Mouse (Mus musculus) neural tube, embryonic 15.5 days (tissue): ENCODE measurements around the gene D1Pas1. TPM values are rescaled to one million over a fixed set of nuclear protein-coding genes. Genes with fewer than 3 reads are reported as not detected.
A peak's percentile ranks its signal among the peaks of the same experiment; 100 is the strongest.

Experiments
- ATAC-seq: fragments of 200-750 bp; cut with Nextera tagmentation; 2 replicates; pipeline ENCODE4 v1.8.0; 2017; ENCODE audit warnings: mild to moderate bottlenecking, moderate TSS enrichment, moderate library complexity; ENCODE audit not compliant: low FRiP score
- H3K27ac ChIP-seq: fragments of 300-500 bp; sonication (generic); replicated peaks from 2 replicates; pipeline ENCODE4 v1.5.1; 2015; ENCODE audit warnings: mild to moderate bottlenecking, inconsistent platforms
- H3K27me3 ChIP-seq: fragments of 300-500 bp; sonication (generic); replicated peaks from 2 replicates; pipeline ENCODE4 v1.6.1; 2015; ENCODE audit warnings: inconsistent platforms
- H3K36me3 ChIP-seq: fragments of 300-500 bp; sonication (generic); 2 replicates; pipeline ENCODE4 v1.6.1; 2015; ENCODE audit warnings: inconsistent platforms
- H3K4me1 ChIP-seq: fragments of 300-500 bp; sonication (generic); 2 replicates; pipeline ENCODE4 v1.6.1; 2015; ENCODE audit warnings: inconsistent platforms
- H3K4me2 ChIP-seq: fragments of 300-500 bp; sonication (generic); 2 replicates; pipeline ENCODE4 v1.6.1; 2015; ENCODE audit warnings: inconsistent platforms, mild to moderate bottlenecking, moderate library complexity
- H3K4me3 ChIP-seq: fragments of 300-500 bp; sonication (generic); replicated peaks from 2 replicates; pipeline ENCODE4 v1.5.1; 2015; ENCODE audit warnings: mild to moderate bottlenecking, inconsistent platforms
- H3K9ac ChIP-seq: fragments of 300-500 bp; sonication (generic); replicated peaks from 2 replicates; pipeline ENCODE4 v1.6.1; 2015; ENCODE audit warnings: mild to moderate bottlenecking, inconsistent platforms
- H3K9me3 ChIP-seq: fragments of 300-500 bp; sonication (generic); replicated peaks from 2 replicates; pipeline ENCODE4 v1.6.1; 2016; ENCODE audit warnings: inconsistent platforms
- WGBS: fragments of 180-500 bp; shearing (Covaris S2); methylation state at CpG from one replicate; pipeline ENCODE4 v1.1.7; 2015; ENCODE audit warnings: mixed read lengths; 5-methylcytosine and 5-hydroxymethylcytosine counted together
- polyA plus RNA-seq: library from polyadenylated mRNA; unstranded; fragments of >200 nt; fragmentation: Nextera tagmentation; extraction: Ambion mirVana; gene quantifications from 2 replicates; pipeline ENCODE4 v1.2.1, GENCODE M21; 2015

Gene D1Pas1
- polyA plus RNA-seq = 0.12 and 0.13 TPM in 2 replicates

DNA sequence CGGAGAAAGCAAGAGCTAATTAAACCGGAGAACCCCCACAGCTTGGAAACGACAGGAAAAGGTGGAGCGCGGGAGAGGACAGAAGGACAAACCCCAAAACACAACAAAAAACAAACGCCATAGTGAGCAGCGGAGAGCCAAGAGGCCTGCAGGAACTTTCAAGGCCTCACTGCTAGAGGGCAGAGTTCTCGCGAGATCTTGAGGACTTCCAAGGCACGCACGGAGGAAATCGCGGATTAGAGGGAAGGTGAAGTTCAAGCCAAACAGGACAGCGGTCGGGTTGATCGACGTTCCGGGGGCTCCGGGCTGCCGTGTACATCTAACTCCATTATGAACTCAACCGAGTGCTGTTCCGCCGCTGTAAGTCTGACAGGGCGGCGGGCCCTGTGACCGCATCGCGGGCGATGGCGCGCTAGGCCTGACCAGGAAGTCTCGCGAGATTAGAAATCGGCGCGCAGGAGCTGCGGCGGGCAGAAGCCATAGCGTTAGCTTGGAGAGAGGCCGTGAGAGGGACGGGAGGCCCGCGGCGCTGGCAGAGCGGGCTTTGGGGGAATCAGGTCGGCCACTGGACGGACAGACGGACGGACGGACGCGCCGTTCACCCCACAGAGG is at the start of gene D1Pas1:
Gene D1Pas1, plus strand, starts transcription at position 216 of the 612 bp plus-strand sequence.
- H3K4me3 ChIP-seq = no peak within 1 kb of the TSS
- H3K4me2 ChIP-seq = no peak within 1 kb of the TSS
- no peak for ATAC-seq
- WGBS = 81% methylated on average over 53 of the region's 53 CpGs
- no peaks in the 10 kb centered on the region for H3K4me1 ChIP-seq
- H3K9ac ChIP-seq = no peak within 1 kb of the TSS
- no peaks in the 10 kb centered on the region for H3K36me3 ChIP-seq
- no peak within 1 kb of the TSS for H3K27ac ChIP-seq
- H3K27me3 ChIP-seq = no peaks in the 10 kb centered on the region
- H3K9me3 ChIP-seq = no peaks in the 10 kb centered on the region

DNA sequence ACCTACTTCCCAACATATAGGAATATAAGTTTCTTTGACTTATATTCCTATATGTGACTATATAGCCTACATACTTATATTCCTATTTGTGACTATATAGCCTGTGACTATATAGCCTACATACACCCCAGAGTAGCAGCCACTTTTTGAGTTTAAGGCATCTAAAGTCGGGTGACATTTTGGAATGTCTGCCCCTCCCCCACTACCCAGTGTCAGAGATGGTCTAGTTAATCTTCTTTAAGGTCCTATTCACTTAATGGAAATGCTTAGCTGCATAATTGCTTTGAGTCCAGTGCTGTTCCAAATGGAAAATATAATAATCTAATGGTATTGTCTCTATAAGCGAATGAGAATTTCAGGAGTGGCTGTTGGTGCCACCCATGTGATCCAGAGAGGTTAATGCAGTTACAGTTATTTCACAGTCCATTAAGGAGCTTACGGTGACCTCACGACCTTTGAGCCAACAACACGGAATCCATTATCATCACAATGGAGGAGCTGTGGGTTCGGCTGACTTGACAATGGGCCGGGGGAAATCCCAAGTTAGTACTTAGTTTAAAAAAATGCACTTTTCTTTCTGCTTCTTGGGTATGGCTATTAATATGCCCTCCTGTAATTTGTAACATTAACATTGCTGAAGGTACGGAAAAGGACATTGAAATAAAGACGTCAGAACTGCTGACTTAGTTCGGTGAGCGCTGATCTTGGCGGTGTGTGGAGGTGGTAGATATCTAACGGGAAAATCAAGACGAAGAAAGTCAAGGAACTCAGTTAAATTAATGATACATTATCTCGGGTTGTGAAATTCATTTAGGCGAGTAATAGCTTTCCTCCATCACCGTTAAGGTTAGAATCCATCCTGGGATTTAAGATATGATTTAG is 44.5 kb upstream of the D1Pas1 start:
- Histone ChIP-seq H3K9ac (no peak overlapping the region), H3K27me3 (peaks cover 15% of the 10 kb centered on the region; the same call in 1 of the 2 replicates), H3K9me3 (no peaks in the 10 kb centered on the region), H3K4me2 (peak overlapping the region; percentile 5; the same call in 1 of the 2 replicates), H3K4me3 (no peak overlapping the region), H3K36me3 (no peaks in the 10 kb centered on the region), H3K27ac (no peak overlapping the region), H3K4me1 (peaks cover 6% of the 10 kb centered on the region; the same call in 1 of the 2 replicates)
- 10% methylated on average over 17 of the region's 17 CpGs for WGBS
- ATAC-seq = no peak

DNA sequence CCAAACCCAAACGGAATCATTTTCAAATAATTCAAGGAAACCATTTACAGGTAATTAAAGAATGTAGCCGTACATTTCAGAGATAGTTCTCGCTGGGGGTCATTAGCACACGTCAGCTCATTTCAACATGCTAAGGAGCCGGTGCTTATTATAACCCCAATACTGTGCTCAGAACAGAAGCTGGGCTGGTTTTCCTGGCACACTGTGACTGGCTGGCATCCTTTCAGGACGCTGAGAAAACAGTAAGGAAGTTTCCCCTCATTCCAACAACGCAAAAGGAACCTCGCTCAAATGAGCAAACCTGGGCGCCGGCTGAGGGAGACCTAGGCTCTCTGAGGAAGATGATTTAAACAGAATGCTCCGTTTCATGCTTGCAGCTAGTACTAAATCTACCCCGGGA is 43.2 kb upstream of the D1Pas1 start:
- Histone ChIP-seq H3K4me3 (no peak overlapping the region), H3K9me3 (no peaks in the 10 kb centered on the region), H3K36me3 (no peaks in the 10 kb centered on the region), H3K27me3 (peaks cover 12% of the 10 kb centered on the region; the same call in 1 of the 2 replicates), H3K9ac (no peak overlapping the region), H3K27ac (no peak overlapping the region), H3K4me2 (peak overlapping the region; percentile 7; the same call in 1 of the 2 replicates), H3K4me1 (peaks cover 6% of the 10 kb centered on the region; the same call in 1 of the 2 replicates)
- ATAC-seq = no peak
- 32% methylated on average over 12 of the region's 12 CpGs for WGBS

DNA sequence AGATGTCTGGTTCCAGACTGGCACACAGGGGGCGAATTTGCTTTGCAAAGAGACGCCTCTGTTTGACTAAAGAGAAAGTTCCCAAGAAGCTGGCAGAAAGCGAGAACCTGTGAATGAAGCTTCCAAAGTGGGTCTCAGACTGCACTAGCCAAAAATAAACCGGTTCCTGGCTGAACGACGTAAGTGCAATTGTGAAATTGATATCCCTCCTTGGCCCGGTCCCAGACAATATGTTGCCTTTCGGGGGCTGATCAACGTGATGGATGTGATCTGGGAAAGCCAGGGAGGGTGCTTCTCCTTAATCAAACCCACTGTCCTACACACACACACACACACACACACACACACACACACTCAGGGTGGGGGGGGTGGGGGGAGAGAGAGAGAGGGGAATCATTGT is 41.8 kb upstream of the D1Pas1 start:
- 37% methylated on average over 9 of the region's 9 CpGs for WGBS
- Histone ChIP-seq H3K27ac (no peak overlapping the region), H3K9ac (no peak overlapping the region), H3K36me3 (no peaks in the 10 kb centered on the region), H3K27me3 (peaks cover 10% of the 10 kb centered on the region; the same call in 1 of the 2 replicates), H3K4me2 (no peak overlapping the region), H3K9me3 (no peaks in the 10 kb centered on the region), H3K4me1 (peaks cover 6% of the 10 kb centered on the region; the same call in 1 of the 2 replicates), H3K4me3 (no peak overlapping the region)
- ATAC-seq = no peak

DNA sequence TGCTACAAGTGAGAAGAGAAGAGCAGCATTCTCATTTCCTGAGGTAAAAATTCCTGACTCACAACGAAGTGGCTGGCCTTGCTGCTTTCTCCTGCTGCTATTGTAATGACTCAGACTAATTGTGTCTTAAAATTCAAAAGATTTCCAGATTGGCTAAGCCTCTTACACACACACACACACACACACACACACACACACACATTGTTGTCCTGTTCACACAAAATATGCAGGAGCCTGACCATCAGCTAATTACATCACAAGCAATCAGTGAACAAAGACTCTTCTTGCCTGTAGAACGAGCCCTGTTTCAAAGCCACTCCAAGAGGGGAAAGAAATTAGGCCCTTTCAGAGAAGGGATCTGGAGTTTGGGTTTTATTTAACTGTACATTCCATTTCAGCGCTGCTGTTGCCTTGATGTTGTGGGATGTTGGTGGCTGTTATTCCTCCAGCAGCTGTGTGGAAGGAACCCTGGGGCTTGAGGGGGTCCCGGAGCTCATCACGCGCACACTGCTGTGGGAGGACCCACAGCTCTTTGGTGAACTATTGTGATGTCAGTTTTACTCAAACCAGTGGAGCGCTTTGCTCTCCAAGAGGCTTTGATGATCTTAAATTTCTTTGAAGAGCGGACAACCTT is 40.8 kb upstream of the D1Pas1 start:
- Histone ChIP-seq H3K36me3 (no peaks in the 10 kb centered on the region), H3K9ac (no peak overlapping the region), H3K27ac (no peak overlapping the region), H3K4me3 (no peak overlapping the region), H3K27me3 (0 out of 2 replicates have a peak, but pooled peaks cover 3% of the 10 kb centered on the region), H3K4me2 (no peak overlapping the region), H3K9me3 (no peaks in the 10 kb centered on the region), H3K4me1 (peaks cover 6% of the 10 kb centered on the region; the same call in 1 of the 2 replicates)
- 47% methylated on average over 8 of the region's 8 CpGs for WGBS
- no peak for ATAC-seq

DNA sequence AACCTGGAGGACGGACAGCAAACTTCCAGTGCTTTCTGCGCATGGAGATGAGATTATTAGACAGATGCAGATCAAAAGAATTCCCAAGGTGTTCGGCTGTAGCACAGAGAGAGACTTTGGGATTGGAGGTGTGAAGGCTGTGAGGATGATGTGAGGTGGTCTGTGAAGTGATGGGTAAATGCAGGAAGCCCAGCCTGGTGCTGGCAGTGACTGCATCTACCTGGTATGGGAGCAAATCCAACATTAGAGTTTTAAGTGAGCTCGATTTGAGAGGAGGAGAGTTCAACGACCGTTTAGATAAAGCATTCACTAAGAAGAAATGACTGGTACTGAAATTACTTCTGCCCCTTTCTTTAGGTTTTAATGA is 40.3 kb upstream of the D1Pas1 start:
- no peak overlapping the region for H3K9ac ChIP-seq
- no peak for ATAC-seq
- no peaks in the 10 kb centered on the region for H3K27me3 ChIP-seq
- H3K27ac ChIP-seq = no peak overlapping the region
- H3K4me2 ChIP-seq = no peak overlapping the region
- H3K4me1 ChIP-seq = peaks cover 6% of the 10 kb centered on the region; the same call in 1 of the 2 replicates
- H3K4me3 ChIP-seq = no peak overlapping the region
- WGBS = 83% methylated on average over 6 of the region's 6 CpGs
- H3K9me3 ChIP-seq = no peaks in the 10 kb centered on the region
- H3K36me3 ChIP-seq = no peaks in the 10 kb centered on the region

DNA sequence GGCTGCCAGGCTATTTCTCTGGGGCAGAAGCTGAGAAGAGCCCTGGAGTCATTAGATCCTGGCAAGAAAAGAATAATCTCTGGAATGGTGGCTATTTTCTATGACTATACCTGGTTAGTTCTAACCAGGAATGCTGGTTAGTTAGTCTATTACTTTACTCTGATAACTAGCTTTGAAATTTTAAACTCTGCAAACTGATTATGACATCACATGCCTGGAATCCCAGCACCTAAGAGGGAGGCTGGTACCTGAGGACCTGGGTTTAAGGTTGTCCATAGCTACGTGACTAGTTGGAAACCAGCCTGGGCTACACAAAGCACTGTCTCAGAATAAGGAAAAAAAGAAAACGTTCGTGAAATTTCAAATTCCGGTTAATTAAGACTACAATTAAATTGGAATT is 39.7 kb upstream of the D1Pas1 start:
- H3K4me1 ChIP-seq = peaks cover 6% of the 10 kb centered on the region; the same call in 1 of the 2 replicates
- H3K27me3 ChIP-seq = no peaks in the 10 kb centered on the region
- no peak overlapping the region for H3K4me2 ChIP-seq
- H3K9ac ChIP-seq = no peak overlapping the region
- H3K4me3 ChIP-seq = no peak overlapping the region
- no peak for ATAC-seq
- H3K27ac ChIP-seq = no peak overlapping the region
- H3K9me3 ChIP-seq = no peaks in the 10 kb centered on the region
- 73% methylated on average over 4 of the region's 4 CpGs for WGBS
- H3K36me3 ChIP-seq = no peaks in the 10 kb centered on the region

DNA sequence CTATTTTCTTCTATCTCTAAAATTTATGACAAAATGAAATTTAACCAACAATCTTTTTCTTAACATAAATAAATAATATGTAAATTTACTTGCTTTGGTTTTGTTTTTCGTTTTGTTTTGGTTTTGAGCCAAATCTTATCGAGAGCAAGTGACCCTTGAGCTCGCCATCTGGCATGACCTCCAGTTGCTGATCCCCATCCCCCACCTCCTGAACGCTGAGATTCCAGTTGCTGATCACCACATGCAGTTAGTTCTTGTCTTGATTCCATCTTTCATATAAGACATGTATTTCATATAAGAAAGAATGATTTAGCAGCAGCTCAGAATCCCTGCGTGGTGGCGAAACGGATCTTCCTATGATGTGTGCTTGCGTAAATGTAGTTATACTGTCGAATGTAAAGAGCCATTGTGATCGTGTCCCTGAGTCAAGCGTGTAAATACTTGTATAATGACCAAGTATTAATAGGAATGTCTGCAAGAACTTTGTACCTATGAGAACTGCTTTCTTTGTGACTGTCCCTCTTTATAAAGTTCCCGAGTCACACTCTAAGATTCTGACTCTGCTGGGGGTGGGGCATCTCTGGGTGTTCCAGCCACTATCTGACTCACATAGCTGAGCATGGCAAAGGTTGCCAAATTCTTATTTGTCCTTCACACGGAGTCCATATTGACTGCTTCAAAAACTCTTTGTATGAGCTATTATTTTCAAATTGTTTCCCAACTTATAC is 36.9 kb upstream of the D1Pas1 start:
- no peak overlapping the region for H3K27ac ChIP-seq
- no peaks in the 10 kb centered on the region for H3K36me3 ChIP-seq
- WGBS = 79% methylated on average over 13 of the region's 13 CpGs
- no peak for ATAC-seq
- no peaks in the 10 kb centered on the region for H3K27me3 ChIP-seq
- no peak overlapping the region for H3K4me3 ChIP-seq
- no peaks in the 10 kb centered on the region for H3K9me3 ChIP-seq
- peaks cover 2% of the 10 kb centered on the region; the same call in 1 of the 2 replicates for H3K4me1 ChIP-seq
- H3K9ac ChIP-seq = no peak overlapping the region
- no peak overlapping the region for H3K4me2 ChIP-seq

DNA sequence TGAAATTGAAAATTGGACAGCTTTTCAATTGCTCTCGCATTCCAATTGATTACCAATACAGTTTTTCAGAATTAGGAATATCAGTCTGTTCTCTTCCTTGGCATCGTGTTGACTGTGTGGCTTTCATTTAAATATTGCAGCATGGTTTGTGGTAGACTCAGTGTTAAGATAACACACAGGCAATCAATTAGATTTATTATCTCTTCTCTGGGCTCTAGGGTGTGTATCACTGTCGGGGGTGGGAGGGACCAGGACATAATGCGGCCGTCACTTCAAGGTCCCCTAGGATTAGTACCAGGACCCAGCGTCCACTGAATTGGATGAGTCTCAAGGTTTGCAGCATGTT is 36.4 kb upstream of the D1Pas1 start:
- WGBS = 63% methylated on average over 6 of the region's 6 CpGs
- no peaks in the 10 kb centered on the region for H3K27me3 ChIP-seq
- no peak overlapping the region for H3K4me2 ChIP-seq
- H3K27ac ChIP-seq = no peak overlapping the region
- H3K4me1 ChIP-seq = peaks cover 2% of the 10 kb centered on the region; the same call in 1 of the 2 replicates
- H3K9ac ChIP-seq = no peak overlapping the region
- H3K4me3 ChIP-seq = no peak overlapping the region
- no peak for ATAC-seq
- H3K9me3 ChIP-seq = no peaks in the 10 kb centered on the region
- no peaks in the 10 kb centered on the region for H3K36me3 ChIP-seq

DNA sequence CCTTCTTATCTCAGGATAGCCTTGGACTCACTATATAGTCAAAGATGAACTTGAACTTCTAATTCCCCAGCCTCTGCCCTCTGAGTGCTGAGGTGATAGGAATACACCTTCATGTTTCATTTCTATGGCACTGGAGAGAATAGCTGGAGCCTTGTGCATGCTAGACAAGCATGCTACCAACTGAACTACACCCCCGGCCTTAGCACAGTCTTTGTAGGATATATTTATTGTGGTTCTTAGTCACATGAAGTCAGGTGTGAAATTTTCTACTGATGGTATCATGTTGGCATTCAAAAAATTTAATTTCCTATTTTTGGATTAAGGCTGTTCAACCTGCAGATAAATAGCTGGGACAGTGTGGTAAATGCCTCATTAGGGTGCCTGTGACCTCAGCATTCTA is 33.0 kb upstream of the D1Pas1 start:
- Histone ChIP-seq H3K4me3 (no peak overlapping the region), H3K36me3 (no peaks in the 10 kb centered on the region), H3K27ac (no peak overlapping the region), H3K9ac (no peak overlapping the region), H3K9me3 (no peaks in the 10 kb centered on the region), H3K27me3 (no peaks in the 10 kb centered on the region), H3K4me2 (no peak overlapping the region), H3K4me1 (no peaks in the 10 kb centered on the region)
- no peak for ATAC-seq
- 95% methylated on average over 1 of the region's 1 CpGs for WGBS

DNA sequence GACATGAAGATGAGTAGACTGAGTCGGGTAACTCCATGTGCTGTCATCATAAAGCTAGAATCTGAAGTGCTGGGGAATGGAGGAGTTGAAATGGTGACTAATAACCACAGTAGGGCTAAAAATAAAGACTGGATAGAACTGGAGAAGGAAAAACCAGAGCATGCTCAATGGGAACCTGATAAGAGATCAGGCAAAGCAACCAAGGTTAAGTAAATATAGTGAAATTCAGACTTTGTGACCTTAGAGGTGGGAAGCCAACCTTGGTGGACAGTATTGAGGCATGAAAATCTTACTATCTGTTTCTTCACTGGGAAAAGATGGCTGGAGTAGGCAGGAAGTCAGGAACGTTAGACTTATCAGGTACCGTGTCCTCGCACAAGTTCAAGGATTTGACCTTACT is 14.8 kb upstream of the D1Pas1 start:
- Histone ChIP-seq H3K9ac (no peak overlapping the region), H3K4me1 (no peaks in the 10 kb centered on the region), H3K4me3 (no peak overlapping the region), H3K27ac (no peak overlapping the region), H3K4me2 (no peak overlapping the region), H3K27me3 (no peaks in the 10 kb centered on the region), H3K36me3 (no peaks in the 10 kb centered on the region), H3K9me3 (no peaks in the 10 kb centered on the region)
- ATAC-seq = no peak
- 87% methylated on average over 4 of the region's 4 CpGs for WGBS
